Mouse (Mus musculus): Measurements from ENCODE around the gene 6720489N17Rik. TPM values are rescaled to one million over a fixed set of nuclear protein-coding genes. Genes with fewer than 3 reads are reported as not detected.
"Not testable (repeated sequence)": the region's sequence is repeated elsewhere in the genome, so short reads cannot be mapped to it uniquely, and the experiment has no call there.

Gene 6720489N17Rik
- polyA plus RNA-seq (2016; fragmentation: Nextera tagmentation; extraction: Ambion mirVana), result 12.6 and 18.5 TPM in 2 replicates

DNA sequence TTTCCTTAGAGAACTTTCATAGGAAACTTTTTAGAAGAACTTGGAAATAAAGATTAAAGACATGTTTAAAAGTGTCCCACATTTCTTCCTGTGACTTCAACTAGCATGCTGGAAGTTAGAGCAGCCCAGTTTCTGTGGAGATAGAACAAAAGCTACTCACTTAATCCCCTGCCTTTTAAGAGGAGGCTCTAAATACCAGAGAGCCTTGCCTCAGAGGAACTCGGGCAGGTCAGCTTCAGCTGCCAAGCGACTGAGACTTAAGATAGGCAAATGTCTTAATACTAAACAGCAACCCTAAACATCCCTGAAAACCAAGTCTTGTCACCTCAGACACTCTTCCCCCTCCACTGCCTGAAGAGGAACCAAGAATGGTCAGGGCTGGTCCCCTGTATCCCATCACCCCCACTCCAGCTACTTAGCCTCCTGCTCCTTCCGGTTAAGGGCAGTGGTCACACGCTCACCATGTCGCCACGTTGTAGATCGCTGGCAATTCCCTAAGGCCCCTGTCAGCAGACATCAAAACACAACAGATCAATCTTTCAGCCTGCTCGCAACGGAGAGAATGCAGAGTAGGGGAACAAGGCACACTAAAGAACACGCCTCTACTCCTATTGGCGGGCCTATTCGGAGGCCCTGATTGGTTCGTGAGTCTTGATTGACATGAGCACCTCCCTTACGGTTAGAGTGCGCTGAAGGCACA, at the start of gene 6720489N17Rik:
Gene 6720489N17Rik (minus strand): TSS at position 606 of the 700 bp plus-strand sequence.
- not testable (repeated sequence) for H3K9me3 ChIP-seq (replicated peaks); H3K4me1 ChIP-seq; H3K27me3 ChIP-seq (ENCODE audit: low read depth, poor library complexity, severe bottlenecking); H3K36me3 ChIP-seq
- Histone ChIP-seq H3K4me3 (peak within 1 kb of the TSS; percentile 53), H3K27ac (peak within 1 kb of the TSS; percentile 77)
- WGBS, result under 1% methylated on average over 15 of the region's 15 CpGs
- DNase-seq (ENCODE audit: low spot score), result peak; percentile 77

DNA sequence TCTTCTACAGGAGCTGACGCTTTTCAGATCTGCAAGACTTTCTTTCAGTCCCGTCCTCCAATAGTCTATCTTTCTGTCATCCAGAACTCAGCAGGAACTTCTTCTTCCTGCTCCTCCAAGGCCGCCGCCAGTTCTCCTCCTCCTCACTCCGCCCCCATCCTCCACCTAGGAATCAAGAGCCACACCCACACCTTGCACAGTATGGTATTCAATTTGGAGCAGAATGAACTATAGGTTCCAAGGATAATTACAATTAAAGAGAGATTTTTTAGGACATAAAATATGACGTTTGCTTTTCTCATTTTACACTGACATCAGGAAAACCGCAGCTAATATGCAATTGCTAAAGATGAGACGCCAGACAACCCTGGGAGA, 29.4 kb upstream of the 6720489N17Rik start:
- no peaks in the 10 kb centered on the region for H3K27me3 ChIP-seq (ENCODE audit: low read depth, poor library complexity, severe bottlenecking)
- H3K27ac ChIP-seq, result peak overlapping the region; percentile 58; the same call in 1 of the 2 replicates
- H3K4me3 ChIP-seq, result peak overlapping the region; percentile 55
- H3K4me1 ChIP-seq, result no peaks in the 10 kb centered on the region
- H3K36me3 ChIP-seq, result peaks cover 2% of the 10 kb centered on the region; the same call in 1 of the 2 replicates
- no peaks in the 10 kb centered on the region for H3K9me3 ChIP-seq (replicated peaks)
- DNase-seq (ENCODE audit: low spot score), result no peak
- WGBS, result 24% methylated on average over 8 of the region's 8 CpGs

DNA sequence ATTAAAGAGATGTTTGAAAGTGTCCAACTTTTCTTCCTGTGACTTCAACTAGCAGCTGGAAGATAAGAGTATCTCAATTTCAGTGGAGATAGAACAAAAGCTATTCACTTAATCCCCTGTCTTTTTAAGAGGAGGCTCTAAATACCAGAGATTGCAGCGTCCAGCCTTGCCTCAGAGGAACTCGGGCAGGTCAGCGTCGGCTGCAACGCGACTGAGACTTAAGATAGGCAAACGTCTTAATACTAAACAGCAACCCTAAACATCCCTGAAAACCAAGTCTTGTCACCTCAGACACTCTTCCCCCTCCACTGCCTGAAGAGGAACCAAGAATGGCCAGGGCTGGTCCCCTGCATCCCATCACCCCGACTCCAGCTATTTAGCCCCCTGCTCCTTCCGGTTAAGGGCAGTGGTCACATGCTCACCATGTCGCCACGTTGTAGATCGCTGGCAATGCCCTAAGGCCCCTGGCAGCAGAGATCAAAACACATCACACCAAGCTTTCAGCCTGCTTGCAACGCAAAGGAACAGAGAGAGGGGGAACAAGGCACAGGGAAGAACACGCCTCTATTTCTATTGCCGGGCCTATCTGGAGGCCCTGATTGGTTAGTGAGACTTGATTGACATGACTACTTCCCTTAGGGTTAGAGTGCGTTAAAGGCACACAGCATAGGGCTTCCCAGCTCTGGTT, 28.8 kb upstream of the 6720489N17Rik start:
- H3K27me3 ChIP-seq (ENCODE audit: low read depth, poor library complexity, severe bottlenecking); H3K4me1 ChIP-seq; H3K9me3 ChIP-seq (replicated peaks); H3K36me3 ChIP-seq: not testable (repeated sequence)
- WGBS, result 2% methylated on average over 16 of the region's 16 CpGs
- peak; percentile 62 for DNase-seq (ENCODE audit: low spot score)
- Histone ChIP-seq H3K4me3 (peak overlapping the region; percentile 55), H3K27ac (peak overlapping the region; percentile 58; the same call in 1 of the 2 replicates)

DNA sequence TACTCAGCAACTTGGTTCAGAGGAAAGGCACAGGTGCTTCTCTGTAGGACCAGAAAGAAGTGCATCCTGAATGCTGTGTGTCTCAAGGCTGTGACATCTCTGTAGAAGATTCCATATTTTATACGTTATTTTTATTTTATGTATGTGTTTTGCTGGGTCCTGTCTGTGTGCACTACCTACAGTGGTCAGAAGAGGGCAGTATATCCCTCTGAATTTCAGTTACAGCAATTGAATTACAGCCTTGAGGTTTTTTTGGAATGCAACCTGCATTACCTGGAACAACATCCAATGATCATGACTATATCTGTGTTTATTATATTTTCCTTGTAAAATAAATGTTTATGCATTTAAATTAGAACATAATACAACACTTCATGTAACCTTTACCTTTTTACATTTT, 3.1 kb upstream of the 6720489N17Rik start:
- H3K4me1 ChIP-seq; H3K4me3 ChIP-seq; H3K27me3 ChIP-seq (ENCODE audit: low read depth, poor library complexity, severe bottlenecking); H3K36me3 ChIP-seq; H3K9me3 ChIP-seq (replicated peaks); H3K27ac ChIP-seq: not testable (repeated sequence)
- peak; percentile 39 for DNase-seq (ENCODE audit: low spot score)
- WGBS, result 46% methylated on average over 1 of the region's 1 CpGs

DNA sequence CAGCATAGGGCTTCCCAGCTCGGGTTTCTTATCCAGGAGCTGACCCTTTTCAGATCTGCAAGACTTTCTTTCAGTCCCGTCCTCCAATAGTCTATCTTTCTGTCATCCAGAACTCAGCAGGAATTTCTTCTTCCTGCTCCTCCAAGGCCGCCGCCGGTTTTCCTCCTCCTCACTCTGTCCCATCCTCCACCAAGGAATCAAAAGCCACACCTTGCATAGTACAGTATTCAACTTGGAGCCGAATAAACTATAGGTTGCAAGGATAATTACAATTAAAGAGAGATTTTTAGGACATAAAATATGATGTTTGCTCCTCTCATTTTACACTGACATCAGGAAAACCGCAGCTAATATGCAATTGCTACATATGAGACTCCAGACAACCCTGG, 289 bp upstream of the 6720489N17Rik start:
- not testable (repeated sequence) for H3K9me3 ChIP-seq (replicated peaks); H3K27me3 ChIP-seq (ENCODE audit: low read depth, poor library complexity, severe bottlenecking); H3K36me3 ChIP-seq; H3K27ac ChIP-seq; H3K4me1 ChIP-seq
- DNase-seq (ENCODE audit: low spot score), result peak; percentile 35
- 8% methylated on average over 7 of the region's 7 CpGs for WGBS
- peak overlapping the region; percentile 53 for H3K4me3 ChIP-seq

DNA sequence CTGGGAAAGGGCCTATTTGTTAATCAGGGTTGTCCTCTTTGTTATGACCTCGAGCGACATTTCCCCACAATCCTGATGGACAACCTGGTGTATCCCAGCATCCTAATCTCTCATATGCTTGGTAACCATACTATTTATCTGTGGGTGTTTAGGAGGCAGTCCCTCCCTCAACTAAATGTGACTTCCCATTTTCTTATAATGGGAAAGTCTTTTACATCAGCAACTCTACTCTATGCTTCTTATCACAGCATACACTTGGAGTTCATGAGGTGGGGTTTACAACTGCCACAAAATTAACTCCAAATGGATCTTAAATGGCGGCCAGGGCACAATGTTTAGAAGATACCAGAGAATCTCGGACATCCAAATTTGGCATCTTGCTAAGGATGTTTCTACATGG, 6.5 kb downstream of the 6720489N17Rik start:
- not testable (repeated sequence) for DNase-seq (ENCODE audit: low spot score); H3K36me3 ChIP-seq; H3K27me3 ChIP-seq (ENCODE audit: low read depth, poor library complexity, severe bottlenecking); H3K27ac ChIP-seq; H3K4me1 ChIP-seq; H3K9me3 ChIP-seq (replicated peaks); H3K4me3 ChIP-seq
- WGBS, result 94% methylated on average over 4 of the region's 4 CpGs

DNA sequence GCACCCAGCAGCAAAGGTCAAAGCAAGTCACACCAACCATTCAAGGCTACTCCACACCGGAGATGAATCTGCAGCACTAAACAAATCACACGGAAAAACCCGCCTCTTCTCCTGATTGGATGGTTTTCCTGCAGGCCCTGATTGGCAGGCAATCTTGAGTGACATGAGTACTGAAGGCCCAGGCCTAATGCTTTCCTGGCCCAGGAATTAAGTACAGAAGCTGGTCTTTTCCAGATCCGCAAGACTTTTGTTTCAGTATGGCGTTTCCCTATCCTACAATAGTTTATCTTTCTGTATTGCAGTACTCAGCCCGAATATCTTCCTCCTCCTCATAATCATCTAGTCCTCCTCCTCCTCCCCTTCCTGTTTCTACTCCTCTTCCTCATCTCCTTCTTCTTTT, 52.9 kb downstream of the 6720489N17Rik start, which contains the start of gene Zfp934:
Gene Zfp934 (minus strand): TSS at position 101 of the 400 bp plus-strand sequence.
- not testable (repeated sequence) for H3K36me3 ChIP-seq; H3K9me3 ChIP-seq (replicated peaks); H3K27ac ChIP-seq; H3K4me1 ChIP-seq; DNase-seq (ENCODE audit: low spot score); H3K4me3 ChIP-seq; H3K27me3 ChIP-seq (ENCODE audit: low read depth, poor library complexity, severe bottlenecking)
- WGBS, result 83% methylated on average over 5 of the region's 6 CpGs

DNA sequence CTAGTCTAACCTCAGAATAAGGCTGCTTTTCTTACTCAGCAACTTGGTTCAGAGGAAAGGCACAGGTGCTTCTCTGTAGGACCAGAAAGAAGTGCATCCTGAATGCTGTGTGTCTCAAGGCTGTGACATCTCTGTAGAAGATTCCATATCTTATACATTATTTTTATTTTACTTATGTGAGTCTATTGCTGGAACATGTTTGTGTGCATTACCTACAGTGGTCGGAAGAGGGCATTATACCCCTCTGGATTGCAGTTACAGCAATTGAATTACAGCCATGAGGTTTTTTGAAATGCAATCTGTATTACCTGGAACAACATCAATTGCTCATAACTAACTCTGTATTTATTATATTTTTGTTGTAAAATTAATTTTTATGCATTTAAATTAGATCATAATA, 62.3 kb downstream of the 6720489N17Rik start:
- not testable (repeated sequence) for DNase-seq (ENCODE audit: low spot score); H3K27me3 ChIP-seq (ENCODE audit: low read depth, poor library complexity, severe bottlenecking); H3K27ac ChIP-seq; H3K36me3 ChIP-seq; H3K4me3 ChIP-seq; H3K9me3 ChIP-seq (replicated peaks); H3K4me1 ChIP-seq
- 22% methylated on average over 1 of the region's 1 CpGs for WGBS

DNA sequence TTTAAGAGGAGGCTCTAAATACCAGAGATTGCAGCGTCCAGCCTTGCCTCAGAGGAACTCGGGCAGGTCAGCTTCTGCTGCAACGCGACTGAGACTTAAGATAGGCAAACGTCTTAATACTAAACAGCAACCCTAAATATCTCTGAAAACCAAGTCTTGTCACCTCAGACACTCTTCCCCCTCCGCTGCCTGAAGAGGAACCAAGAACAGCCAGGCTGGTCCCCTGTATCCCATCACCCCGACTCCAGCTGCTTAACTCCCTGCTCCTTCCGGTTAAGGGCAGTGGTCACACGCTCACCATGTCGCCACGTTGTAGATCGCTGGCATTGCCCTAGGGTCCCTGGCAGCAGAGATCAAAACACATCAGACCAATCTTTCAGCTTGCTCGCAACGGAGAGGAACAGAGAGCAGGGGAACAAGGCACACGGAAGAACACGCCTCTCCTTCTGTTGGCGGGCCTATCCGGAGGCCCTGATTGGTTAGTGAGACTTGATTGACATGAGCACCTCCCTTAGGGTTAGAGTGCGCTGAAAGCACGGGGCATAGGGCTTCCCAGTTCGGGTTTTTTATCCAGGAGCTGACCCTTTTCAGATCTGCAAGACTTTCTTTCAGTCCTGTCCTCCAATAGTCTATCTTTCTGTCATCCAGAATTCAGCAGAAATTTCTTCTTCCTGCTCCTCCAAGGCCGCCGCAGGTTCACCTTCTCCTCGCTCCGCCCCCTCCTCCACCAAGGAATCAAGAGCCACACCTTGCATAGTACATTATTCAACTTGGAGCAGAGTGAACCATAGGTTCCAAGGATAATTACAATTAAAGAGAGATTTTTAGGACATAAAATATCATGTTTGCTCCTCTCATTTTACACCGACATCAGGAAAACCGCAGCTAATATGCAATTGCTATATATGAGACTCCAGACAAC, 65.5 kb downstream of the 6720489N17Rik start, which contains the start of gene Zfp935:
Gene Zfp935 (minus strand): TSS at position 323 of the 922 bp plus-strand sequence.
- H3K4me1 ChIP-seq; H3K27me3 ChIP-seq (ENCODE audit: low read depth, poor library complexity, severe bottlenecking): not testable (repeated sequence)
- DNase-seq (ENCODE audit: low spot score), result peak; percentile 40
- peaks cover 12% of the 10 kb centered on the region for H3K9me3 ChIP-seq (replicated peaks)
- H3K27ac ChIP-seq, result peak within 1 kb of the TSS; percentile 71; the same call in 1 of the 2 replicates
- H3K4me3 ChIP-seq, result peak within 1 kb of the TSS; percentile 51
- H3K36me3 ChIP-seq, result peaks cover 22% of the 10 kb centered on the region
- WGBS, result 5% methylated on average over 27 of the region's 27 CpGs

Small RNA genes within 50 kb of the gene (microRNA-seq; reads per million reads assigned to microRNA genes)
- gene Gm24020, result not detected

Other genes starting within 250 kb of the 6720489N17Rik start
- gene Gm3604, start 241.0 kb downstream of the 6720489N17Rik start, polyA plus RNA-seq (2016; fragmentation: Nextera tagmentation; extraction: Ambion mirVana), result 5.1 and 6.1 TPM in 2 replicates
- 11.4 and 15.9 TPM in 2 replicates for gene Gm49359, start 157.3 kb downstream of the 6720489N17Rik start, polyA plus RNA-seq (2016; fragmentation: Nextera tagmentation; extraction: Ambion mirVana)
- not detected in 2 replicates for gene Zfp935, start 65.7 kb downstream of the 6720489N17Rik start, polyA plus RNA-seq (2016; fragmentation: Nextera tagmentation; extraction: Ambion mirVana)
- 20.2 and 27.1 TPM in 2 replicates for gene Zfp934, start 53.0 kb downstream of the 6720489N17Rik start, polyA plus RNA-seq (2016; fragmentation: Nextera tagmentation; extraction: Ambion mirVana)
- gene Platr25, start 136.5 kb upstream of the 6720489N17Rik start, polyA plus RNA-seq (2016; fragmentation: Nextera tagmentation; extraction: Ambion mirVana), result 24.7 and 30.5 TPM in 2 replicates
- gene Gm5141, start 161.6 kb upstream of the 6720489N17Rik start, polyA plus RNA-seq (2016; fragmentation: Nextera tagmentation; extraction: Ambion mirVana), result 9.8 and 11.7 TPM in 2 replicates
- 0.14 and 0.38 TPM in 2 replicates for gene Fbp2, start 234.2 kb upstream of the 6720489N17Rik start, polyA plus RNA-seq (2016; fragmentation: Nextera tagmentation; extraction: Ambion mirVana)

All from limb, embryonic 10.5 days (tissue).